Mouse (Mus musculus): Measurements from ENCODE around the gene Fcer2a. TPM values are rescaled to one million over a fixed set of nuclear protein-coding genes. Genes with fewer than 3 reads are reported as not detected.

Gene Fcer2a
- polyA plus RNA-seq (2016; fragmentation: Nextera tagmentation; extraction: Ambion mirVana) = 0.37 and 0.60 TPM in 2 replicates

GRCm38 (mm10) chr8:3694121-3694520 lies at the start of gene Fcer2a:
Gene Fcer2a (minus strand): TSS chr8:3694175.
- ATAC-seq (ENCODE audit: low FRiP score) = no peak
- Histone ChIP-seq H3K9me3 (replicated peaks) (no peaks in the 10 kb centered on the region), H3K4me2 (replicated peaks) (no peak within 1 kb of the TSS), H3K27me3 (no peaks in the 10 kb centered on the region), H3K36me3 (no peaks in the 10 kb centered on the region), H3K27ac (no peak within 1 kb of the TSS), H3K4me3 (no peak within 1 kb of the TSS), H3K9ac (no peak within 1 kb of the TSS), H3K4me1 (no peaks in the 10 kb centered on the region)
- WGBS = 89% methylated on average over 3 of the region's 3 CpGs

GRCm38 (mm10) chr8:3736947-3737346 lies 43.0 kb upstream of the Fcer2a start:
- H3K36me3 ChIP-seq = no peaks in the 10 kb centered on the region
- H3K4me1 ChIP-seq = no peaks in the 10 kb centered on the region
- ATAC-seq (ENCODE audit: low FRiP score) = no peak
- H3K9ac ChIP-seq = no peak overlapping the region
- no peak overlapping the region for H3K4me2 ChIP-seq (replicated peaks)
- 87% methylated on average over 2 of the region's 2 CpGs for WGBS
- H3K27me3 ChIP-seq = no peaks in the 10 kb centered on the region
- 0 out of 2 replicates have a peak, but pooled peaks cover 3% of the 10 kb centered on the region for H3K9me3 ChIP-seq (replicated peaks)
- no peak overlapping the region for H3K4me3 ChIP-seq
- H3K27ac ChIP-seq = no peak overlapping the region

DNA sequence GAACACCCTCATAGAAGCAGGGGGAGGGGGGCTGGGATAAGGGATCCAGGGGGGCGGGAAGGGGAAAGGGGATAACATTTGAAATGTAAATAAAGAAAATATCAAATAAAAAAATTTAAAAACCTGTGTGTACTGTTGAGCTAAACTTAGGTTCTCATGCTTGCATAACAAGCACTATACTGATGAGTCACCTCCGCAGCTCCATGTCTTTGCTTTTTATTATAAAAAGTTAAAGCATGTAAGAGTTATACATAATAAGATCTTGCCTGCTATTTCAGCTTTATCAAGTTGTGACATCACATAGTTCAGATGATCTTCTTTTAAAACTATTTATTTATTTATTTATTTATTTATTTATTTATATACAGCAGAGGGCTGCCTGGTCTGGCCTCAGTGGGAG lies 41.6 kb upstream of the Fcer2a start:
- Histone ChIP-seq H3K4me1 (no peaks in the 10 kb centered on the region), H3K9me3 (replicated peaks) (no peaks in the 10 kb centered on the region), H3K36me3 (no peaks in the 10 kb centered on the region), H3K9ac (no peak overlapping the region), H3K4me3 (no peak overlapping the region), H3K4me2 (replicated peaks) (no peak overlapping the region), H3K27me3 (no peaks in the 10 kb centered on the region), H3K27ac (no peak overlapping the region)
- 82% methylated on average over 2 of the region's 2 CpGs for WGBS
- ATAC-seq (ENCODE audit: low FRiP score) = no peak

DNA sequence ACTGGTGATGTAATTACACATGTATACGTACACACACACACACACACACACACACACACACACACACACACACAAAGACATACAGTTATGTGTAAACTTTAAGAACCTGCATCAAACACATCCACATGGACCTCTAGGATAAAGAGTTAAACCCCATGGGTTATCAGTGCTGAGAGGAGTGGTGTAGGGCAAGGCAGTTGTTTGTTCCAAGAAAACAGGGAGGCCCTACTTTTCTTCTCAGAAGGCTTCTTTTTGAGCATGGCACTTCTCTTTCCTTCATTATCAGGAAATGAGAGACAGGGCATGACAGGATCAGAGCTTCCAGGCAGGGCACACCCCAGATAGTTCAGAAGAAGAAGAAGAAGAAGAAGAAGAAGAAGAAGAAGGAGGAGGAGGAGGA lies 40.1 kb upstream of the Fcer2a start:
- Histone ChIP-seq H3K27me3 (no peaks in the 10 kb centered on the region), H3K9ac (no peak overlapping the region), H3K9me3 (replicated peaks) (no peaks in the 10 kb centered on the region), H3K4me1 (no peaks in the 10 kb centered on the region), H3K36me3 (no peaks in the 10 kb centered on the region), H3K4me3 (no peak overlapping the region), H3K27ac (no peak overlapping the region), H3K4me2 (replicated peaks) (no peak overlapping the region)
- 43% methylated on average over 1 of the region's 1 CpGs for WGBS
- ATAC-seq (ENCODE audit: low FRiP score) = no peak

DNA sequence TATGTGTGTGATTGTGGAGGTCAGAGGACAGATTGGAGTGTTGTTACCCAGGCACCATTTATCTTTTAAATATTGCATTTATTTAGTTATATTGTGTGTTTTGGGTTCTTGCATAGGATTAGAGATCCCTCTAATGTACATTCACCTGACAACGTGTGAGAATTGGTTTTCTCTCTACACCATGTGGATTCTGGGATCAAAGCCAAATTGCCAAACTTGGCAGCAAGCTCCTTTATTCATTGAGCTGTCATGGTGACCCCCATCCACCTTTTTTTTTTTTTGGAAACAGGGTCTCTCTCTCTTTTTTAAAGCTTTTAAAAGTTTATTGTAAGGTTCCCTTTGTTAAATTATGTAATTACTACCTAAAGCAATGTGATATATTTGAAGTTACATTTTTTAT lies 27.1 kb upstream of the Fcer2a start:
- Histone ChIP-seq H3K36me3 (no peaks in the 10 kb centered on the region), H3K27me3 (no peaks in the 10 kb centered on the region), H3K9me3 (replicated peaks) (no peaks in the 10 kb centered on the region), H3K27ac (no peak overlapping the region), H3K9ac (no peak overlapping the region), H3K4me1 (no peaks in the 10 kb centered on the region), H3K4me3 (no peak overlapping the region), H3K4me2 (replicated peaks) (no peak overlapping the region)
- WGBS = 27% methylated on average over 1 of the region's 1 CpGs
- ATAC-seq (ENCODE audit: low FRiP score) = no peak

DNA sequence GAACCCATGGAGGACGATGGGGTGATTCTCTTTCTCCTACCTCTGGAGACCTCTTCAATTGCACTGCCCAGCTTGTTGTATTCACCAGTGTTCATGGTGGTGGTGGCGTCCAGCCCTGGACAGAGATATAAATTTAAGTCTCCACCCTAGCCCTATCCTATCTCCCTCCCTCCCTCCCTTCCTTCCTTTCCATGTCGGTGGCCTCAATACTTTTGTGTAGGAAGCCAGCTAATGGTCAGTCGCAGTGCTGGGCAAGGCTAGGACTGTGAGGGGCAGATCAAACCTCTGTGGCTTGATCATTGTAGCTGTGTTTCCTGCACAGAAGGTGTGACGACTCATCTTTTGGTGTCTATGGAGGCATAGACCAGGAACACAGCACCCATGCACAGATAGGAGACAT lies 26.6 kb upstream of the Fcer2a start, which contains the start of gene Clec4g:
Gene Clec4g (minus strand): TSS at position 101 of the 400 bp plus-strand sequence.
- ATAC-seq (ENCODE audit: low FRiP score) = no peak
- Histone ChIP-seq H3K9ac (no peak within 1 kb of the TSS), H3K4me3 (no peak within 1 kb of the TSS), H3K27ac (no peak within 1 kb of the TSS), H3K4me1 (no peaks in the 10 kb centered on the region), H3K4me2 (replicated peaks) (no peak within 1 kb of the TSS), H3K27me3 (no peaks in the 10 kb centered on the region), H3K9me3 (replicated peaks) (no peaks in the 10 kb centered on the region), H3K36me3 (no peaks in the 10 kb centered on the region)
- WGBS = 70% methylated on average over 5 of the region's 5 CpGs

DNA sequence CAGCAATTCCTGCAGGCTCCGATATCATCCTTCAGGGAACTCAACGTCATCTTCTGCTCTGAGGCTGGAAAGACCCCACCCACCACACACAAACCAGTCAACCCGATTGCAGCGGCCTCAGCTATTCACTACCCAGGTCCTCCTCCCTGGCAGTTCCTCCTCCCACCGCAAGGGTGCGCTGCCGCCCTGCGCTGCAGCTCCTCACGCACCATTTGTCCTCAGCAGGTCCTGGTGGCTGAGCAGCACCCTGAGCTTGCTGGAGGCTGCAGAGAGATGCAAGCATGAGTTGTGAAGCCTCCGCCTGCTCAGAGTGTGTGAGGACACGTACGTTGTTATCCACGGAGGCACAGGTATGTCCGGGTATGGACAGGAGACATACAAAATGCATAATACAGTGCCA lies 24.6 kb upstream of the Fcer2a start:
- ATAC-seq (ENCODE audit: low FRiP score) = peak; percentile 26; the same call in 1 of the 2 replicates

DNA sequence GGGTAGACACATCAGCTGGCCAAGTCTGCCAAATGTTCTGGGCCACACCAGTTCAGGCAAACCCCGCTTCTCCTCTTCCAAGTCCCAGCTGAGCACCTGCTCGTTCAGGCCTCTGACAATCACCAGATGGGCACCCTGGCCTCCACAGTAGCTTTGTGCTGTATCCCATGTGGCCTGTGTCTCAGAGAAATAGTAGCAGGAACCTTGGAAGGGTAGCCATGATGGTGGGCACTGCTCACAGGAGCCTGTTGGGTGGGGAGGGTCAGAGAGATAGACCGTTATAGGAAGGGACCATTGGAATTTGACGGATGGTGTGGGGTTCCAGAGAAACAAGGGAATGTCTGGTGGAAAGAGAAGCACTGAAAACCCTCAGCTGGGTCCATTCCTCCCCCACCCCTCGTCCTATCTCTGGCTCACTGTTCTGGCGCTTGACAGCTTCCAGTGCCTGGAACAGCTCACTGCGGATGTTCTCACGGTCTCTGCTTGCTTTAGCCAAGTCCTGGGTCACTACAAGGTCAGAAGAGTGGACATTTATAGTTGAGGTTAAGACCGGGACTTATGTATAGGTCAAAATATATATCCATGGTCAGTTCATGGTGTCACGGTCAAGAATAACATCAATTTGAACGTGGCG lies 23.5 kb upstream of the Fcer2a start:
- Histone ChIP-seq H3K9me3 (replicated peaks) (no peaks in the 10 kb centered on the region), H3K27ac (no peak overlapping the region), H3K4me3 (no peak overlapping the region), H3K4me2 (replicated peaks) (no peak overlapping the region), H3K9ac (no peak overlapping the region), H3K27me3 (no peaks in the 10 kb centered on the region), H3K4me1 (no peaks in the 10 kb centered on the region), H3K36me3 (no peaks in the 10 kb centered on the region)
- WGBS = 87% methylated on average over 12 of the region's 12 CpGs
- ATAC-seq (ENCODE audit: low FRiP score) = no peak

More for the DNA sequence above, 24.6 kb upstream of the Fcer2a start:
- Histone ChIP-seq H3K4me1 (no peaks in the 10 kb centered on the region), H3K4me2 (replicated peaks) (no peak overlapping the region), H3K27me3 (no peaks in the 10 kb centered on the region), H3K4me3 (no peak overlapping the region), H3K9me3 (replicated peaks) (no peaks in the 10 kb centered on the region), H3K36me3 (no peaks in the 10 kb centered on the region), H3K9ac (no peak overlapping the region), H3K27ac (no peak overlapping the region)
- WGBS = 17% methylated on average over 14 of the region's 14 CpGs

- ATAC-seq (ENCODE audit: low FRiP score) = no peak
- H3K4me3 ChIP-seq = no peak overlapping the region
- no peaks in the 10 kb centered on the region for H3K27me3 ChIP-seq
- no peaks in the 10 kb centered on the region for H3K9me3 ChIP-seq (replicated peaks)
- no peak overlapping the region for H3K27ac ChIP-seq
- H3K36me3 ChIP-seq = no peaks in the 10 kb centered on the region
- no peak overlapping the region for H3K4me2 ChIP-seq (replicated peaks)
- no peak overlapping the region for H3K9ac ChIP-seq
- WGBS = 65% methylated on average over 2 of the region's 2 CpGs
- no peaks in the 10 kb centered on the region for H3K4me1 ChIP-seq
Observed at GRCm38 (mm10) chr8:3711646-3712045, 17.7 kb upstream of the Fcer2a start.

- ATAC-seq (ENCODE audit: low FRiP score) = no peak
Observed at GRCm38 (mm10) chr8:3710312-3710711, 16.3 kb upstream of the Fcer2a start.

GRCm38 (mm10) chr8:3707611-3708010 lies 13.6 kb upstream of the Fcer2a start:
- no peak overlapping the region for H3K4me3 ChIP-seq
- no peaks in the 10 kb centered on the region for H3K4me1 ChIP-seq
- no peak overlapping the region for H3K9ac ChIP-seq
- no peak overlapping the region for H3K27ac ChIP-seq
- ATAC-seq (ENCODE audit: low FRiP score) = no peak
- no peaks in the 10 kb centered on the region for H3K9me3 ChIP-seq (replicated peaks)
- H3K4me2 ChIP-seq (replicated peaks) = no peak overlapping the region
- WGBS = 76% methylated on average over 7 of the region's 7 CpGs
- H3K36me3 ChIP-seq = no peaks in the 10 kb centered on the region
- no peaks in the 10 kb centered on the region for H3K27me3 ChIP-seq

More at GRCm38 (mm10) chr8:3710312-3710711, 16.3 kb upstream of the Fcer2a start:
- Histone ChIP-seq H3K4me3 (no peak overlapping the region), H3K9ac (no peak overlapping the region), H3K4me2 (replicated peaks) (no peak overlapping the region), H3K9me3 (replicated peaks) (no peaks in the 10 kb centered on the region), H3K27me3 (no peaks in the 10 kb centered on the region), H3K36me3 (no peaks in the 10 kb centered on the region), H3K27ac (no peak overlapping the region), H3K4me1 (no peaks in the 10 kb centered on the region)
- 80% methylated on average over 3 of the region's 3 CpGs for WGBS

DNA sequence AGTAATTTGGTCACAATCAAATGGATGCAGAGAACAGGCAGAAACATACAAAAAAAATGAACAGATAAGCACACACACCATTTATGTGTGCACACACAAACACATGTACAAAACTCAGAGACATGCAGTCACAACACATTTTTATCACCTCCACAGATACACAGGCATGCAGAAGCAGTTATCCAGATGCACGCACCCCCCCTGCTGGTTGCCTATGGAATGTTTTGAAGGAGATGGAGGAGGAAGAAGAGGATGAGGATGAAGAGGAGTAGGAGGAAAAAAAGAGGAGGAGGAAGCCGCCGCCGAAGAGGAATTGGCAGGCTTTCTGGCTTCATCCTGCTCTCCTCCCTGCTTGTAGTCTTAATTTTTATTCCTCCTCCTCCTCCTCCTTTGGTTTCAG lies 11.7 kb upstream of the Fcer2a start:
- no peak overlapping the region for H3K4me2 ChIP-seq (replicated peaks)
- ATAC-seq (ENCODE audit: low FRiP score) = no peak
- no peaks in the 10 kb centered on the region for H3K27me3 ChIP-seq
- 27% methylated on average over 1 of the region's 4 CpGs for WGBS
- no peak overlapping the region for H3K9ac ChIP-seq
- no peaks in the 10 kb centered on the region for H3K4me1 ChIP-seq
- no peaks in the 10 kb centered on the region; the same call in 1 of the 2 replicates for H3K9me3 ChIP-seq (replicated peaks)
- no peak overlapping the region for H3K4me3 ChIP-seq
- H3K36me3 ChIP-seq = no peaks in the 10 kb centered on the region
- H3K27ac ChIP-seq = no peak overlapping the region

DNA sequence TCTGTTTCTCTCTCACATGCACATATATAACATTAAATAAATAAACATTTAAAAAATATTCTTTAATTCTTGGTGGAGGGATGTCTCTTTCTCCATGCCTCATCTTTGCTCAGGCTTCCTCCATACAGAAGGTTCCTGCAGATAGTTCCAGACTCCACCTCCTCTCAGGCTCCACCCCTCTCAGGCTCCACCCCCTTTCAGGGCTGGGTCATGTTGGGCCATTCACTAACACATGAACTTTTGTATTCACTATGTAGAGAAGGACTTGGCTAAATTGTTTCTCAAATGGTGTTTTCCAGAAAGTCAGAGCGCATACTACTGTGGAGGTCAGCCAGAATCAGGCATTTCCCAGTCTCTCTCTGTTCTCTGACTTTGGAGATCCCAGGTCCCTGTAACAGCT lies 7.5 kb upstream of the Fcer2a start:
- Histone ChIP-seq H3K36me3 (no peaks in the 10 kb centered on the region), H3K4me2 (replicated peaks) (no peak overlapping the region), H3K9me3 (replicated peaks) (no peaks in the 10 kb centered on the region; the same call in 1 of the 2 replicates), H3K4me3 (no peak overlapping the region), H3K27ac (no peak overlapping the region), H3K9ac (no peak overlapping the region), H3K27me3 (no peaks in the 10 kb centered on the region), H3K4me1 (no peaks in the 10 kb centered on the region)
- WGBS = 93% methylated on average over 1 of the region's 1 CpGs
- ATAC-seq (ENCODE audit: low FRiP score) = no peak

Measured in hindbrain, embryonic 12.5 days (tissue).